Mouse (Mus musculus): ENCODE measurements around the gene Vwa7. TPM values are rescaled to one million over a fixed set of nuclear protein-coding genes. Genes with fewer than 3 reads are reported as not detected.

The Vwa7 gene
- polyA plus RNA-seq, 1 experiment from 2014 or later: 0.10 TPM

- DNase-seq (ENCODE audit: low spot score): no peak
- Histone ChIP-seq H3K4me3 (no peak overlapping the region), H3K4me1 (replicated peaks) (peaks cover 24% of the 10 kb centered on the region), H3K9me3 (no peaks in the 10 kb centered on the region), H3K36me3 (peaks cover 55% of the 10 kb centered on the region), H3K27me3 (ENCODE audit: insufficient read depth, poor library complexity, severe bottlenecking) (no peaks in the 10 kb centered on the region), H3K27ac (no peak overlapping the region)
- WGBS: 84% methylated on average over 3 of the region's 3 CpGs
Measured at GRCm38 (mm10) chr17:35018171-35018570, 1.8 kb downstream of the Vwa7 start.

- Histone ChIP-seq H3K9me3 (no peaks in the 10 kb centered on the region), H3K4me3 (no peak overlapping the region), H3K4me1 (replicated peaks) (peaks cover 40% of the 10 kb centered on the region), H3K27ac (0 out of 2 replicates have a peak overlapping the region, but pooled peaks have one; percentile 35), H3K27me3 (ENCODE audit: insufficient read depth, poor library complexity, severe bottlenecking) (no peaks in the 10 kb centered on the region), H3K36me3 (peaks cover 37% of the 10 kb centered on the region)
- 80% methylated on average over 11 of the region's 11 CpGs for WGBS
- no peak for DNase-seq (ENCODE audit: low spot score)
Measured at GRCm38 (mm10) chr17:35019894-35020293, 3.5 kb downstream of the Vwa7 start.

GRCm38 (mm10) chr17:35020551-35020950 is 4.2 kb downstream of the Vwa7 start:
- no peak for DNase-seq (ENCODE audit: low spot score)
- Histone ChIP-seq H3K4me1 (replicated peaks) (peaks cover 44% of the 10 kb centered on the region), H3K27ac (no peak overlapping the region; the same call in 1 of the 2 replicates), H3K27me3 (ENCODE audit: insufficient read depth, poor library complexity, severe bottlenecking) (no peaks in the 10 kb centered on the region), H3K9me3 (no peaks in the 10 kb centered on the region), H3K36me3 (peaks cover 31% of the 10 kb centered on the region), H3K4me3 (no peak overlapping the region; the same call in 1 of the 2 replicates)
- 91% methylated on average over 8 of the region's 8 CpGs for WGBS

GRCm38 (mm10) chr17:35021163-35021808 is 4.9 kb downstream of the Vwa7 start:
- Histone ChIP-seq H3K9me3 (no peaks in the 10 kb centered on the region), H3K27ac (peak overlapping the region; percentile 86), H3K4me3 (peak overlapping the region; percentile 39), H3K4me1 (replicated peaks) (peaks cover 51% of the 10 kb centered on the region), H3K27me3 (ENCODE audit: insufficient read depth, poor library complexity, severe bottlenecking) (no peaks in the 10 kb centered on the region), H3K36me3 (peaks cover 23% of the 10 kb centered on the region)
- peak; percentile 92 for DNase-seq (ENCODE audit: low spot score)
- WGBS: 8% methylated on average over 17 of the region's 17 CpGs

GRCm38 (mm10) chr17:35021842-35022477 is 5.6 kb downstream of the Vwa7 start:
- H3K9me3 ChIP-seq: no peaks in the 10 kb centered on the region
- peak overlapping the region; percentile 39 for H3K4me3 ChIP-seq
- no peak for DNase-seq (ENCODE audit: low spot score)
- peaks cover 58% of the 10 kb centered on the region for H3K4me1 ChIP-seq (replicated peaks)
- peak overlapping the region; percentile 86 for H3K27ac ChIP-seq
- no peaks in the 10 kb centered on the region for H3K27me3 ChIP-seq (ENCODE audit: insufficient read depth, poor library complexity, severe bottlenecking)
- 66% methylated on average over 6 of the region's 6 CpGs for WGBS
- peaks cover 17% of the 10 kb centered on the region for H3K36me3 ChIP-seq

- peak overlapping the region; percentile 53; the same call in 1 of the 2 replicates for H3K27ac ChIP-seq
- WGBS: 93% methylated on average over 8 of the region's 8 CpGs
- no peaks in the 10 kb centered on the region for H3K27me3 ChIP-seq (ENCODE audit: insufficient read depth, poor library complexity, severe bottlenecking)
- no peak overlapping the region for H3K4me3 ChIP-seq
- no peak for DNase-seq (ENCODE audit: low spot score)
- H3K9me3 ChIP-seq: no peaks in the 10 kb centered on the region
- peaks cover 64% of the 10 kb centered on the region for H3K4me1 ChIP-seq (replicated peaks)
- peaks cover 10% of the 10 kb centered on the region for H3K36me3 ChIP-seq
Measured at GRCm38 (mm10) chr17:35022541-35023060, 6.2 kb downstream of the Vwa7 start.

- Histone ChIP-seq H3K36me3 (peaks cover 7% of the 10 kb centered on the region; the same call in 1 of the 2 replicates), H3K27ac (peak overlapping the region; percentile 68), H3K27me3 (ENCODE audit: insufficient read depth, poor library complexity, severe bottlenecking) (no peaks in the 10 kb centered on the region), H3K4me1 (replicated peaks) (peaks cover 69% of the 10 kb centered on the region), H3K9me3 (no peaks in the 10 kb centered on the region), H3K4me3 (peak overlapping the region; percentile 9; the same call in 1 of the 2 replicates)
- DNase-seq (ENCODE audit: low spot score): no peak
- 89% methylated on average over 5 of the region's 5 CpGs for WGBS
Measured at GRCm38 (mm10) chr17:35023221-35023620, 6.8 kb downstream of the Vwa7 start.

- Histone ChIP-seq H3K9me3 (no peaks in the 10 kb centered on the region), H3K27me3 (ENCODE audit: insufficient read depth, poor library complexity, severe bottlenecking) (no peaks in the 10 kb centered on the region), H3K36me3 (peaks cover 2% of the 10 kb centered on the region; the same call in 1 of the 2 replicates), H3K4me1 (replicated peaks) (peaks cover 71% of the 10 kb centered on the region), H3K4me3 (no peak overlapping the region), H3K27ac (peak overlapping the region; percentile 68)
- DNase-seq (ENCODE audit: low spot score): no peak
- 73% methylated on average over 4 of the region's 4 CpGs for WGBS
Measured at GRCm38 (mm10) chr17:35023756-35024155, 7.4 kb downstream of the Vwa7 start.

- no peaks in the 10 kb centered on the region for H3K27me3 ChIP-seq (ENCODE audit: insufficient read depth, poor library complexity, severe bottlenecking)
- peaks cover 76% of the 10 kb centered on the region for H3K4me1 ChIP-seq (replicated peaks)
- peak overlapping the region; percentile 68 for H3K27ac ChIP-seq
- no peak for DNase-seq (ENCODE audit: low spot score)
- 86% methylated on average over 13 of the region's 13 CpGs for WGBS
- no peaks in the 10 kb centered on the region for H3K9me3 ChIP-seq
- H3K36me3 ChIP-seq: no peaks in the 10 kb centered on the region
- 0 out of 2 replicates have a peak overlapping the region, but pooled peaks have one; percentile 9 for H3K4me3 ChIP-seq
Measured at GRCm38 (mm10) chr17:35024261-35024660, 7.9 kb downstream of the Vwa7 start.

GRCm38 (mm10) chr17:35024691-35025488 is 8.5 kb downstream of the Vwa7 start:
- Histone ChIP-seq H3K4me3 (0 out of 2 replicates have a peak overlapping the region, but pooled peaks have one; percentile 9), H3K9me3 (no peaks in the 10 kb centered on the region), H3K4me1 (replicated peaks) (peaks cover 78% of the 10 kb centered on the region), H3K36me3 (no peaks in the 10 kb centered on the region), H3K27me3 (ENCODE audit: insufficient read depth, poor library complexity, severe bottlenecking) (peaks cover 3% of the 10 kb centered on the region; the same call in 1 of the 2 replicates), H3K27ac (peak overlapping the region; percentile 69)
- 57% methylated on average over 10 of the region's 10 CpGs for WGBS
- no peak for DNase-seq (ENCODE audit: low spot score)

- WGBS: 82% methylated on average over 5 of the region's 5 CpGs
- H3K27me3 ChIP-seq (ENCODE audit: insufficient read depth, poor library complexity, severe bottlenecking): peaks cover 3% of the 10 kb centered on the region; the same call in 1 of the 2 replicates
- no peaks in the 10 kb centered on the region for H3K36me3 ChIP-seq
- peaks cover 81% of the 10 kb centered on the region for H3K4me1 ChIP-seq (replicated peaks)
- H3K27ac ChIP-seq: peak overlapping the region; percentile 79
- no peak for DNase-seq (ENCODE audit: low spot score)
- no peak overlapping the region for H3K4me3 ChIP-seq
- H3K9me3 ChIP-seq: no peaks in the 10 kb centered on the region
Measured at GRCm38 (mm10) chr17:35026206-35026605, 9.8 kb downstream of the Vwa7 start.

- peak; percentile 57 for DNase-seq (ENCODE audit: low spot score)
- Histone ChIP-seq H3K4me1 (replicated peaks) (peaks cover 73% of the 10 kb centered on the region), H3K27me3 (ENCODE audit: insufficient read depth, poor library complexity, severe bottlenecking) (peaks cover 3% of the 10 kb centered on the region; the same call in 1 of the 2 replicates), H3K36me3 (no peaks in the 10 kb centered on the region), H3K27ac (peak within 1 kb of the TSS; percentile 80), H3K9me3 (no peaks in the 10 kb centered on the region), H3K4me3 (peak within 1 kb of the TSS; percentile 37)
- WGBS: 32% methylated on average over 13 of the region's 13 CpGs
Measured at GRCm38 (mm10) chr17:35027277-35028068, 11.1 kb downstream of the Vwa7 start, which contains the start of gene Sapcd1. Gene Sapcd1 (minus strand): TSS chr17:35028016.
